Mouse (Mus musculus) myocyte (in vitro differentiated cells): ENCODE results near the gene Arhgef3.

Experiments
- MAX ChIP-seq: IDR thresholded peaks from one replicate; pipeline ENCODE4 v1.6.1; 2011; ENCODE audit warnings: low read depth, mild to moderate bottlenecking, control low read depth
- POLR2A ChIP-seq: IDR thresholded peaks from one replicate; pipeline ENCODE4 v1.6.1; 2011; ENCODE audit warnings: low read depth, mild to moderate bottlenecking, control low read depth, moderate library complexity; ENCODE audit not compliant: insufficient read length
- POLR2AphosphoS2 ChIP-seq: IDR thresholded peaks from one replicate; pipeline ENCODE4 v1.6.1; 2011; ENCODE audit warnings: low read depth, control low read depth; ENCODE audit not compliant: insufficient read length

GRCm38 (mm10) chr14:27142680-27143079 lies 28.0 kb downstream of the Arhgef3 start:
- TF ChIP-seq POLR2A (no peak), MAX (no peak), POLR2AphosphoS2 (no peak)
